Mouse (Mus musculus) cerebellum, postnatal 25 days (tissue): Measurements from ENCODE around the gene B230104I21Rik.

Experiments used
- DNase-seq, 2 experiments: peaks; one replicate each; pipeline ENCODE4 v3.0.0; 2021; ENCODE audit warnings: mixed read lengths in 2 of 2

Gene B230104I21Rik

DNA sequence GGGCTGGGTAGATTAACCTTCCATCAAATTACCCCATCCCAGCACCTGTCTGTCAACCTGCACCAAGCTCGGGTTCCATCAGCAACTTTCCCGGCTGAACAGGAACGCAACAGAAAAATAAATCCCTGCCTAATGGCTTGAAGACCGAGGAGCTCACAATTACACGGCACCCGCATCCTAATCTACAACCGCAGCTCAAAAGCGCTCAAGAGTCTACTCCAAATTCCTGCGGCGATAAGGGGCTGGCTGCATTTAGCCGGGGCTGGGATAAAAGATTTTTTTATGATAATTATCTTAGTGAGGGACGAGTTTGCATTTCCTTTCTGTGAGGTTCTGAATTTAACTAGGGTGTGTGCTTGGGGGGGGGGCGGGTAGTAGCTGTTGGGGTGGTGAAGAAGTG, 16.3 kb downstream of the B230104I21Rik start:
- no peak for DNase-seq

- no peak for DNase-seq
Observed at GRCm38 (mm10) chr4:154355408-154355807, 19.5 kb downstream of the B230104I21Rik start.

GRCm38 (mm10) chr4:154358370-154358769, 22.4 kb downstream of the B230104I21Rik start:
- no peak for DNase-seq

DNA sequence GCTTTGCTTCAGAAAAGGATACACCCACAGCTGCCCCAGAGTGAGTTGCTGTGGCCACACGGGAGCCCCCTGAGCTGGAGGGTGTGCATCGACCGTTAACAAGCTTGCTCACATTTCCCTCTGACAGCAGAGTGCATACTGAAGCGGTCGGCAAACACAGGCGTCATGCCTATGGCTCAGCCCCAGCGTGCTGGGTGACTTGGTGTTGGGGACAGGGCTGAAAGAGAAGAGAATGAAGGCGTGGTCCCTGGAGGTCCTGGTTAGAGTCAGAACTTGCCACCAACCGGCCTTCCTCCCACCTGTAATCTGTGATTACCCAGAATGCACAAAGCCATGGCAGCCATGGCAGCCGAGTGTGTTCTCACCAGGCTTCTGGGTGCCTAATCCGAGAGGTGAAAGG, 22.9 kb downstream of the B230104I21Rik start:
- no peak for DNase-seq

DNA sequence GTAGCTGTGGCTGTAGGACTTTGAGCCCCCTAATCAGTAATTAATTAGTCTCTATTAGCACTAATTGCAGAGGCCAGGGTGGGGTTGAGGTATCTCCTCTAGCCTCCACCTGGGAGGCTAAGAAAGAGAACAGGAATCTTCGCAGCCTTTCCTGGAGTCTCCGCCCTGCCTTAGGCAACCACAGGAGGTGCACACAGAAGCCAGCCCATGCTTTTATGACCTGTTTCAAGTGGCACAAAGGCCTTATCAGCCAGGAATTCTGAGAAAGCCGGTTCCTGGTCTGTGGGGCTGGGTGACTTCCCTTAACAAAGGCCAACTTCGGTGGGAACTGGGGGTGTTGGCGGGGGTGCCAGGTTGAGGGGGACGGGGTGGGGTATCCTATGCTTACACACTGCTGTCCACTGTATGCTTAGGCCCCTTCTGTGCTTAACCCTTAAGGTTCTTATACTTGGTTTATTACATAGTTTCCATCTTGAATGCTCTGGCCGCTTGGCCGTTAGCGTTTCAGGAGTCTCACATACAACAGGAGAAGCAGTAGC, 23.9 kb downstream of the B230104I21Rik start:
- no peak for DNase-seq

DNA sequence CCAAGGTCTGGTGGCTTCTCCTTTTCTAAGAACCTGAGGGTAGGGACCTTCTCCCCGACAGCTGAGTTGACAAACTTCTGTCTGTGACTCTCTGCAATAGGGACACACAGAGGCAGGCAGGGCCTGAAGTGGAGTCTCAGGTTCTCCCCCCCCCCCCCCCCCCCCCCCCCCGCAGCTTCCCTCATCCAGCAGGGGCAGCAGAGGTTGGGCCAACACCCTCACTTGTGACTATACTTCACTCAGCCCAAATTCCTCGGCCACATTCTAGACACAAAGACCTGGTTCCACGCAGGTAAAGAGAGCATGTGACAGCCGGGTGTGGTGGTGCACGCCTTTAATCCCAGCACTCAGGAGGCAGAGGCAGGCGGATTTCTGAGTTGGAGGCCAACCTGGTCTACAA, 24.5 kb downstream of the B230104I21Rik start:
- DNase-seq: no peak

GRCm38 (mm10) chr4:154360850-154361249, 24.9 kb downstream of the B230104I21Rik start:
- no peak for DNase-seq

GRCm38 (mm10) chr4:154364752-154365151, 28.8 kb downstream of the B230104I21Rik start:
- no peak for DNase-seq

GRCm38 (mm10) chr4:154366836-154367235, 30.9 kb downstream of the B230104I21Rik start:
- DNase-seq: no peak

DNA sequence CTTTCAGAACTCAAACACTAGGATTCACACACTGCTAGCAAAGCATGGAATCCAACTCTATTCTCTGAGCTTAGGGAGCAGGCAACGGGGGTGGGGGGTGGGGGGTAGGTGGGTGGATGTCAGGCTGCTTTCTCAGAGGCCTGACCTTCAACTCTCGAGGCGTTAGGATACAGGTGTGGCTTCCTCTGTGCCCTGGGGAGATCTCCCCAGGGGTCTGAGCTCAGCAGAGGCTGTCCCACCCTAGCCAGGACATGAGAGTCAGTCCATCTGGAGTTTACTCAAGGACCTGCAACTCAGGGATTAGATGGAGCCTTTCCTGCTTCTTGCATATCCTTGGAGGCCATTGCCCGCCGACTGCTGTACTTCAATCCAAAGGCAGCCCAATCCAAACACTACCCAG, 33.2 kb downstream of the B230104I21Rik start:
- DNase-seq: no peak

DNA sequence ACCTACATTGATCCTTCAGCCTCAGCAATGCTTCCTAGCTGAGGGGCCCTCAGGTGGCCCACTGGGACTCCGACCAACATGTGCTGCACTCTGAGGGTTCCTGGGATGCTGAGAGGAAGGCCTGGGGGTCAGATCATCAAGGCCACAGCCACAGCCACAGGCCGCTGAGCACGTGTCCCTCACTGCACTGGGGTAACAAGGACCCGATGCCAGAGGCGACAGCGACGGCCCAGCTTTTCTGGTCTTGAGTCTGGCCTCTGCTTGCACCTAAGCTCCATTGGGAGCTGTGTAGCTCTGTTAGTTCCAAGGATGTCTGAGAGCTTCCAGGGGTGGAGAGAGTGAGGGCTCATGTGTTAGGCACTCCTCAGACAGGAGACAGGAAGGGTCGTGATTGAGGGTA, 34.9 kb downstream of the B230104I21Rik start:
- DNase-seq: no peak

DNA sequence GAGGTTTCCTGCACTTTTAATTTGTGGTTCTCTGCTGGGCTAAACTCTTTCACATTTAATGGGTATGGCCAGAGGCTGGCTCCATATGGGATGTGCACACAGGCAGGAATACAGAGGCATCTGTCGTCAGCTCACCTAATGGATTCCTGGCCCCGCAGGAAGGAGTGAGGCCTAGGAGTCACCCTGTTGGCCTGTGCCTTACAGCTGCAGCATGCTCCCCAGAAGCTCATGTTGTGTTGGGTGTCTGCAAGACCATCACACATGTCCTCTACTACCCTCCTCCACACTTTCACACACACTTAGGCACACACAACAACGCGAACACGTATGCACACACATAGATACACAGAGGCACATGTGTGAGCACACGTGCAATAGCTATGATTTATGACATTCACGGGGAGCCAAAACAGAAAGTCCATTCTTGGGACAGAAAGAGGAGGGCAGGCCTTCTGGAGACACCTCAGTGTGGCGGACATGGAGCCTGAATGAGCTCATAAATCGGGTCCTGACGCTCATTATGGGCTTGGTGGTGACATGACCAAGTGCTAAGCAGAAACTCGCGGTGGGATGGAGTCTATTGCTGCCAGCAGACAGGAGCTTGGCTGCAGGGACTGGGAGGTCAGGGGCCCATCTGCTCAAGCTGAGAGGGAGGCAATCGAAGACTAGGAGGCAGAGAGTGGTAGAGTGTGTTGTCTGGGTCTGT, 35.8 kb downstream of the B230104I21Rik start:
- no peak for DNase-seq

DNA sequence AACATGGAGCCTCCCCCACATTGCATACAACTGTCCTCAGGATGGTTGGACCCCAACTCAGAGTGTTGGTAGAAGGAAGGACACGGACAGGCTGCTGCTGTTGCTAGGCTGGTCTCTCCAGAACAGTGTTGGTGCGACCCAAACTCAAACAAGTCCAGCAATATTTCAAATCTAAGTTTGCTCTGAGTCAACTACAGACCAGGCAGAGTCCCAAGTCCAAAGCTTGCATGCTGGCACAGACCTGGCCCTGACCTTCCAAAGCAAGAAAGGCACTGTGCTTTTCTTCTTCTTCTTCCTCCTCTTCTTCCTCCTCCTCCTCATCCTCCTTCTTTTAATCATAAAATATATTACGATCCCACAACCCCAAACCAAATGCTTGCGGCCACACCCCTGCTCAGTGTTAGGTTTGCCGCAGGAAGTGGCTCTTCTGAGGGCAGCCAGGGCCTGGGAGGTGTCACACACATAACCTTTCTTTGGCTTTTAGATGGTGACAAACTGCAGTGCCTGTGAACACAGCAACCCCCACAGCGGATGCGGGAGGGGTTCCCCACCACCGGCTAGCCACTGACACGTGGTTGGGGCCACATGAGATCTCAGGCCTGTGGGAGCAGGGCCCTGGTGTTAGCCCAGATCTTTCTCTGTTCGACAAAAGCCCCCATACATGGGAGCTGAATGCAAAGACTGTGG, 40.2 kb downstream of the B230104I21Rik start:
- no peak for DNase-seq

- DNase-seq: no peak
Observed at GRCm38 (mm10) chr4:154378876-154379275, 42.9 kb downstream of the B230104I21Rik start.

GRCm38 (mm10) chr4:154385208-154385607, 49.3 kb downstream of the B230104I21Rik start:
- DNase-seq: no peak

- no peak for DNase-seq
Observed at GRCm38 (mm10) chr4:154385918-154386317, 50.0 kb downstream of the B230104I21Rik start.

DNA sequence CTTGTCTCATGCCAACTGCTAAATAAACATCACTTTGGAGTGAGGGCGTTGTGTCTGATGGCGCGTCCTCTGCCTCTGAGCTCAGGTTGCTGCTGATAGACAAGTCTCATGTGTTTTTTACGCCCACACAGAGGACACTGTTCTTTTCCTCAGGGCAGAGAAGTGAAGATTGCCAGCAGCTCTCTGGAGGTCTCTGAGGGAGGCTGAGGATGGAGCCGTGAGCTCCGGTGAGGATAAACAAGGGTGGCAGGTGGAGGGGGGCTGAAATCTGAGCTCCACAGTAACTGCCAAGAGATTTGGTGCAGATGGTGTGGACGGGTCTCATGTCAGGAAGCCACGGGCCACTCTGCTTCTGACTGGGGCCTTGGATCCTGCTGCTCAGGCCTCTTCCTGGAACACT, 50.9 kb downstream of the B230104I21Rik start:
- DNase-seq: no peak

DNA sequence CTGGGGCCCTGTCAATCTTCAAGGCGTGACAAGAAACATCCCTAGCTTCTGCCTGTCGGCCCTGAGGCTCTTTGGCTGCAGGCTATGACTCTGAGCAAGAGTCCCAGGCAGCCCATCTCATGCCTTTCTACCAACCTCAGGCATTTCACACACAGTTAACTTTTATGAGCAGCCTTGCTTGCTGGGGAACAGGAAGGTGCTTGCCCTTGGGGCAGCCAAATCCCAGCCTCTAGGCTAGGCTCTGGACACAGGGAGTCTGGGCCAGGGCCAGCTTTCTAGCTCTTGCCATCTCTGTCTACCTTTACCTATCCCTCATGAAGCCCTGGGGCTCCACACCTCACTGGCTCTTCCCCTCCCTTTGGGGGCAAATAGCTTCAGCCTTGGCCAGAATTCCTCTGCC, 53.7 kb downstream of the B230104I21Rik start:
- DNase-seq: no peak

- peak in 1 of 2 experiments; percentile 23 for DNase-seq
Observed at GRCm38 (mm10) chr4:154390333-154391080, 54.6 kb downstream of the B230104I21Rik start.

DNA sequence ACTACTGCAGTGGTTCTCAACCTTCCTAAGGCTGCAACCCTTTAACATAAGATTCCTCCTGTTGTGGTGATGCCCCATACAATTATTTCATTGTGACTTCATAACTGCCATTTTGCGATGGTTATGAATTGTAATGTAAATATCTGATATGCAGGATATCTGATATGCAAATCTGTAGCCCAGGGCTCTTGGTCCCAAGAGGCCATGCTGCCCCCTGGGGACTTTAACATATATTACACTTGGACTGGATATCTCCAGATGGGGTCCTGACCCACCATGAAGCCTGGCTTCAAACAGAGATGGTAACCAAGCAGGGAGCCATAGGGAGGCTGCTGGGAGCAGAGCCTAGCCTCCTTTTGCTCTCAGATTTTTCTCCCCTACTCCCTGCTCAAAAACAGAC, 56.7 kb downstream of the B230104I21Rik start:
- no peak for DNase-seq

DNA sequence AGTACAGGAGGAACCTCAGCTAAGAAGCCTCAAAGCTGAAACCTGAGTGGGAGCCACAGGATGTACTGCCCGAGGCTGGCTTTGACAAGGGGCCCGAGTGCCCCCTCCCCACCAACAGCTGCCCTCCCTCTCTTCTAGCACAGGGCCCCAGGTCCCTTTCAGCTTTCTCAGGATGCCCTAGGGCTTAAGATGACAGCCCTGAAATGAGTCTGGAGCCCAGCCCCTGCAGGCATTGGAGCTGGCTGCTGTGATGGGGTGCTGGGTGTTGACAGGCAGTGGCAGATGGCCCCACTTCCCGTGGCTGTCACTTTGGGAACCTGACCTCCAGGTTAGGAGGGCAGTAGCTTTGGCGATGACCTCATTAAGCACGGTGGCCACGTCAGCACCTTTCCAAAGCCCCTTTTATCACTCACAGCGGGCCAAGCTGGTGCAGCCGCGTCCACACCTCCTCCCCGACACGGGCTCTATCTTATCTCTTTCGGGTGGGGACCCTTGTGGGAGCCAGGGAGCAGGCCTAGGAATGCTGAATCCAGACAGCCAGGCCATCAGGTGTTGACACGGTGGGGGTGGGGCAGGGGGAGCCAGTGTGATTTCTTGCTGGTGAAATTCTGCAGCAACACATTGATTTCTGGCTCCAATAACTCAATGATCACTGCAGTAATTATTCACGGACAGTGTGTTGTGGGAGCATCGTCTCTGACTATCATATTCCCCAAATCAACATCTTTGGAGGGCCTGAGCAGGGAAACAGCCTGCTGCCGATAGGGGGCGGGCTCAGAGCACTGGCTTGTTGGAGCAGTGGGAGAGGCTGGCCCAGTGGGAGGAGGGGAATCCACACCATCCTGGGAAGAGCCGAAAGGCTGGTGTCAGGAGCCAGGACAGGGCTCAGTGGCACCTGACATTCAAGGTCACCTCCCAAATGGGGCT, 57.5 kb downstream of the B230104I21Rik start:
- DNase-seq: peak in 1 of 2 experiments; percentile 57

- DNase-seq: no peak
Observed at GRCm38 (mm10) chr4:154394123-154394722, 58.3 kb downstream of the B230104I21Rik start.
